Mouse (Mus musculus) midbrain, embryonic 14.5 days (tissue): ENCODE data around the gene Dynlrb2. TPM values are rescaled to one million over a fixed set of nuclear protein-coding genes. Genes with fewer than 3 reads are reported as not detected.

Source experiments
- ATAC-seq: fragments of 200-750 bp; cut with Nextera tagmentation; 2 replicates; pipeline ENCODE4 v1.8.0; 2017; ENCODE audit warnings: moderate number of reproducible peaks, moderate library complexity; ENCODE audit not compliant: low FRiP score, low TSS enrichment
- DNase-seq: peaks from one replicate; pipeline ENCODE4 v3.0.0-alpha.2; 2015
- H3K27ac ChIP-seq: fragments of 300-500 bp; sonication (generic); replicated peaks from 2 replicates; pipeline ENCODE4 v1.5.1; 2014; ENCODE audit warnings: mild to moderate bottlenecking, low read depth, low read length, moderate library complexity
- H3K27me3 ChIP-seq: fragments of 300-500 bp; sonication (generic); 2 replicates; pipeline ENCODE4 v1.6.1; 2014; ENCODE audit warnings: low read length, control low read depth, mixed read lengths; ENCODE audit not compliant: control insufficient read depth, insufficient read depth
- H3K36me3 ChIP-seq: fragments of 300-500 bp; sonication (generic); 2 replicates; pipeline ENCODE4 v1.6.1; 2014; ENCODE audit warnings: low read length, control low read depth; ENCODE audit not compliant: control insufficient read depth, insufficient read depth
- H3K4me1 ChIP-seq: fragments of 300-500 bp; sonication (generic); 2 replicates; pipeline ENCODE4 v1.6.1; 2014; ENCODE audit warnings: mild to moderate bottlenecking, antibody characterized with exemption, low read length, control low read depth; ENCODE audit not compliant: control insufficient read depth, insufficient read depth
- H3K4me2 ChIP-seq: fragments of 300-500 bp; sonication (generic); 2 replicates; pipeline ENCODE4 v1.6.1; 2014; ENCODE audit warnings: mild to moderate bottlenecking, low read length, moderate library complexity
- H3K4me3 ChIP-seq: fragments of 300-500 bp; sonication (generic); replicated peaks from 2 replicates; pipeline ENCODE4 v1.5.1; 2014; ENCODE audit warnings: low read depth, low read length
- H3K9ac ChIP-seq: fragments of 300-500 bp; sonication (generic); replicated peaks from 2 replicates; pipeline ENCODE4 v1.6.1; 2014; ENCODE audit warnings: mild to moderate bottlenecking, low read length, moderate library complexity
- H3K9me3 ChIP-seq: fragments of 300-500 bp; sonication (generic); 2 replicates; pipeline ENCODE4 v1.6.1; 2016; ENCODE audit warnings: low read length, control low read depth, mixed read lengths; ENCODE audit not compliant: control insufficient read depth
- WGBS: fragments of 180-500 bp; shearing (Covaris S2); extraction: QIAGEN DNeasy Blood & Tissue Kit; methylation state at CpG from one replicate; pipeline ENCODE4 v1.1.7; 2014; 5-methylcytosine and 5-hydroxymethylcytosine counted together
- polyA plus RNA-seq: library from polyadenylated mRNA; unstranded; fragments of >200 nt; fragmentation: Nextera tagmentation; extraction: Ambion mirVana; gene quantifications from 2 replicates; pipeline ENCODE4 v1.2.1, GENCODE M21; 2014

Gene Dynlrb2
- polyA plus RNA-seq, 1 experiment from 2014 or later, result 7.5 TPM

GRCm38 (mm10) chr8:116552255-116552654, 47.5 kb downstream of the Dynlrb2 start:
- H3K9me3 ChIP-seq, result no peaks in the 10 kb centered on the region; the same call in 1 of the 2 replicates

GRCm38 (mm10) chr8:116552778-116553177, 48.0 kb downstream of the Dynlrb2 start:
- H3K27me3 ChIP-seq, result no peaks in the 10 kb centered on the region
- no peak for DNase-seq
- H3K4me2 ChIP-seq, result no peak overlapping the region
- no peaks in the 10 kb centered on the region; the same call in 1 of the 2 replicates for H3K9me3 ChIP-seq
- WGBS, result 81% methylated on average over 3 of the region's 3 CpGs
- H3K27ac ChIP-seq, result no peak overlapping the region
- H3K4me3 ChIP-seq, result no peak overlapping the region
- no peak overlapping the region for H3K9ac ChIP-seq
- no peak for ATAC-seq
- H3K4me1 ChIP-seq, result no peaks in the 10 kb centered on the region
- H3K36me3 ChIP-seq, result no peaks in the 10 kb centered on the region

More at GRCm38 (mm10) chr8:116552255-116552654, 47.5 kb downstream of the Dynlrb2 start:
- 93% methylated on average over 6 of the region's 6 CpGs for WGBS
- Histone ChIP-seq H3K27ac (no peak overlapping the region), H3K4me2 (no peak overlapping the region), H3K9ac (no peak overlapping the region), H3K4me1 (no peaks in the 10 kb centered on the region), H3K4me3 (no peak overlapping the region), H3K27me3 (no peaks in the 10 kb centered on the region), H3K36me3 (no peaks in the 10 kb centered on the region)
- no peak for DNase-seq
- no peak for ATAC-seq

Other genes with a start within 250 kb of the Dynlrb2 start
- 10.3 and 13.5 TPM in 2 replicates for gene Cdyl2, start 228.0 kb downstream of the Dynlrb2 start, polyA plus RNA-seq